Mouse (Mus musculus) lung, postnatal 0 days (tissue): Measurements from ENCODE around the gene Gm21915.

Experiments used
- CTCF ChIP-seq: IDR thresholded peaks from 2 replicates; pipeline ENCODE4 v1.5.1; 2016; ENCODE audit warnings: antibody characterized with exemption, mild to moderate bottlenecking
- EP300 ChIP-seq: IDR thresholded peaks from 2 replicates; pipeline ENCODE4 v1.6.1; 2016; ENCODE audit warnings: antibody characterized with exemption, mild to moderate bottlenecking, control low read depth

DNA sequence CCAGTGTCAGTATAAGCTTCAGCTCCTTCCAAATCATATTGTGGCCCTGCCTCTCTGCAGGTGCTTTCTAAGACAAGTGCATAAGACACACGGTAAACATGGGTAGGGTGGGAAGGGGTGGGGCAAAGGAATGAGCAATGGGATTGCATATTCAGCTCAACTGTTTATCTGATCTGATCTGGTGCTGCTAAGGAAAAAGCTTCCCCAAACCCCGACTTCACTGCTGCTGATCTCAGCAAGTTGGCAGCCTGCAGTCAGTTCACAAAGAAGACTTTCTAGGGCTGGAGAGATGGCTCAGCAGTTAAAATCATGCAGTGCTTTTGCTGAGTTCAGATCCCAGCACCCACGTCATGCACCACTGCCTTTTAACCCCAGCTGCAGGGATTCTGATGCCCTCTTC lies 39.6 kb downstream of the Gm21915 start:
- no peak for TF ChIP-seq EP300
- no peak for TF ChIP-seq CTCF
